Mouse (Mus musculus): ENCODE data around the gene Rras2.

GRCm38 (mm10) chr7:114081633-114082420, 35.8 kb downstream of the Rras2 start:
- TF ChIP-seq CTCF (IDR thresholded peaks at IDR 0.05; ENCODE audit: insufficient read depth, low read depth, low read length) = no peak
- no peak for TF ChIP-seq POLR2A (IDR thresholded peaks at IDR 0.05; ENCODE audit: insufficient read depth, low read depth, low read length)

Measured in olfactory bulb, adult 2 months (tissue).